Mouse (Mus musculus) forebrain, embryonic 11.5 days (tissue): Measurements from ENCODE around the gene Tctn1. TPM values are rescaled to one million over a fixed set of nuclear protein-coding genes. Genes with fewer than 3 reads are reported as not detected.

Experiments used
- ATAC-seq: fragments of 200-750 bp; cut with Nextera tagmentation; replicated peaks from 2 replicates; pipeline ENCODE4 v1.8.0; 2017; ENCODE audit warnings: moderate TSS enrichment; ENCODE audit not compliant: low FRiP score
- DNase-seq: peaks from one replicate; pipeline ENCODE4 v3.0.0-alpha.2; 2017; ENCODE audit warnings: low spot score
- H3K27ac ChIP-seq: fragments of 300-500 bp; sonication (generic); 2 replicates; pipeline ENCODE4 v1.5.1; 2014; ENCODE audit warnings: low read depth, low read length
- H3K27me3 ChIP-seq: fragments of 300-500 bp; sonication (generic); 2 replicates; pipeline ENCODE4 v1.6.1; 2014; ENCODE audit warnings: mild to moderate bottlenecking, low read length, mixed read lengths; ENCODE audit not compliant: control insufficient read depth, insufficient read depth
- H3K36me3 ChIP-seq: fragments of 300-500 bp; sonication (generic); 2 replicates; pipeline ENCODE4 v1.6.1; 2014; ENCODE audit warnings: mild to moderate bottlenecking, low read length, moderate library complexity, mixed read lengths; ENCODE audit not compliant: control insufficient read depth, insufficient read depth
- H3K4me1 ChIP-seq: fragments of 300-500 bp; sonication (generic); replicated peaks from 2 replicates; pipeline ENCODE4 v1.6.1; 2014; ENCODE audit warnings: low read length, mixed read lengths; ENCODE audit not compliant: control insufficient read depth, insufficient read depth
- H3K4me2 ChIP-seq: fragments of 300-500 bp; sonication (generic); 2 replicates; pipeline ENCODE4 v1.6.1; 2014; ENCODE audit warnings: low read depth, mild to moderate bottlenecking, low read length, moderate library complexity, mixed read lengths; ENCODE audit not compliant: severe bottlenecking
- H3K4me3 ChIP-seq: fragments of 300-500 bp; sonication (generic); 2 replicates; pipeline ENCODE4 v1.5.1; 2014; ENCODE audit warnings: low read depth, low read length
- H3K9ac ChIP-seq: fragments of 300-500 bp; sonication (generic); 2 replicates; pipeline ENCODE4 v1.6.1; 2014; ENCODE audit warnings: low read length
- H3K9me3 ChIP-seq: fragments of 300-500 bp; sonication (generic); 2 replicates; pipeline ENCODE4 v1.6.1; 2016; ENCODE audit warnings: low read length, mixed read lengths; ENCODE audit not compliant: control insufficient read depth
- WGBS: fragments of 180-500 bp; shearing (Covaris S2); extraction: QIAGEN DNeasy Blood & Tissue Kit; methylation state at CpG from one replicate; pipeline ENCODE4 v1.1.7; 2014; 5-methylcytosine and 5-hydroxymethylcytosine counted together
- polyA plus RNA-seq: library from polyadenylated mRNA; unstranded; fragments of >200 nt; fragmentation: Nextera tagmentation; extraction: Ambion mirVana; gene quantifications from 2 replicates; pipeline ENCODE4 v1.2.1, GENCODE M21; 2014

The Tctn1 gene
- polyA plus RNA-seq, 1 experiment from 2014 or later: 7.5 TPM

- no peak for DNase-seq
- Histone ChIP-seq H3K4me2 (no peak overlapping the region), H3K27me3 (no peaks in the 10 kb centered on the region), H3K36me3 (no peaks in the 10 kb centered on the region), H3K4me1 (0 out of 2 replicates have a peak, but pooled peaks cover 1% of the 10 kb centered on the region), H3K27ac (no peak overlapping the region), H3K4me3 (no peak overlapping the region), H3K9ac (no peak overlapping the region), H3K9me3 (no peaks in the 10 kb centered on the region)
- no peak for ATAC-seq
- WGBS: 82% methylated on average over 5 of the region's 5 CpGs
Measured at GRCm38 (mm10) chr5:122237200-122237599, 27.1 kb downstream of the Tctn1 start.

DNA sequence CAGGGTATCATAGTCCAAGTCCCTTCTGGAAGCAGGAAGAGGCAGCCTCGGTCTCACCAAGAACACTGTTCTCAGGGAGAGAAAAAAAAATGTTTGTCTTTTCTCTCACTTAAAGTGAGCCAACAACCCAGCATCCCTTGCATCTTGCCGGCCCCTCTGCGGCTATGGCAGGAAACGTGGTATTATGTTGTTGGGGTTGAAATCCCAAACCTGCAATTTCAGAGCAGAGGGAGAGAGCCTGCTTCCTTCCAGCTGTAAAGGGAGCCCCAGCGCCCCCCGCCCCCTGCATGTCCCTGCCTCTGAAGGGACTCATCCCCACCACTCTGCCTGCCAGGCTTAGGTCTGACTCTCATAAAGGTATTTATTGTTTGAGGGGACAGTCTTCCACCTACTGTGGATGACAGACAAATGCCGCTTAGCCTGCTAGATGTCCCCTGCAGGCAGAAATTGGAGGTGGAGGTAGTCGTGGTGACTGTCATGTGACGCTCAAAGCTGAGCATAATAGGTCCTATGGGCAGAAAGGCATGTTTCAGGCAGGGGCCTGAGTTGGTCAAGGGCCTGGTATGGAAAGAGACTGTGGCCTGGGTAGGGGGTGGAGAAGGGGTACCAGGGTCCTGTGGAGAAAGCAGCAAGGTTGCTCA, 28.9 kb downstream of the Tctn1 start:
- no peaks in the 10 kb centered on the region for H3K27me3 ChIP-seq
- H3K9me3 ChIP-seq: no peaks in the 10 kb centered on the region
- WGBS: 74% methylated on average over 9 of the region's 9 CpGs
- H3K27ac ChIP-seq: no peak overlapping the region
- H3K4me3 ChIP-seq: no peak overlapping the region
- no peak for ATAC-seq
- H3K4me2 ChIP-seq: no peak overlapping the region
- H3K4me1 ChIP-seq: 0 out of 2 replicates have a peak, but pooled peaks cover 1% of the 10 kb centered on the region
- H3K9ac ChIP-seq: no peak overlapping the region
- DNase-seq: no peak
- no peaks in the 10 kb centered on the region for H3K36me3 ChIP-seq

- Histone ChIP-seq H3K36me3 (no peaks in the 10 kb centered on the region), H3K27ac (no peak overlapping the region), H3K4me2 (no peak overlapping the region), H3K9me3 (no peaks in the 10 kb centered on the region), H3K4me1 (no peaks in the 10 kb centered on the region), H3K27me3 (no peaks in the 10 kb centered on the region), H3K9ac (no peak overlapping the region), H3K4me3 (no peak overlapping the region)
- WGBS: 90% methylated on average over 9 of the region's 9 CpGs
- ATAC-seq (no peak), DNase-seq (no peak)
Measured at GRCm38 (mm10) chr5:122234319-122235195, 29.7 kb downstream of the Tctn1 start.

DNA sequence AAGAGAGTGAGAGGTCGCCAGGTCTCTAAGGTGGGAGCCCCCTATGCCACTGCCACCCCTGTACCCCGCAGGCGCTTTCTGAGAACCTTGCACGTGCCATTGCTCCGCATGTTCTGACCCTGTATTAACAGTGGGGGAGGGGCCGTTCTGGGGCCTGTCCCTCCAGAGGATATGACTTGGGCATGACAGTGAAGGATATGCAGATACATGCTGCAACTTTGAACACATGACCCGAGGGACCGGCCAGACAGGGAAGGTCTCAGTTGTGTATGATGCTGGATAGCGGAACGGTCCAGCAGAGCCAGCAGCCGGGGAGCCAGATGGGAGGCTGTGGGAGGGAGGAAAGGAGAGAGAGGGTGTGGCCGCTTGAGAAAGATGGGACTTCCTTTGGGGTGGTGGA, 30.6 kb downstream of the Tctn1 start:
- 95% methylated on average over 12 of the region's 12 CpGs for WGBS
- DNase-seq (no peak), ATAC-seq (no peak)

DNA sequence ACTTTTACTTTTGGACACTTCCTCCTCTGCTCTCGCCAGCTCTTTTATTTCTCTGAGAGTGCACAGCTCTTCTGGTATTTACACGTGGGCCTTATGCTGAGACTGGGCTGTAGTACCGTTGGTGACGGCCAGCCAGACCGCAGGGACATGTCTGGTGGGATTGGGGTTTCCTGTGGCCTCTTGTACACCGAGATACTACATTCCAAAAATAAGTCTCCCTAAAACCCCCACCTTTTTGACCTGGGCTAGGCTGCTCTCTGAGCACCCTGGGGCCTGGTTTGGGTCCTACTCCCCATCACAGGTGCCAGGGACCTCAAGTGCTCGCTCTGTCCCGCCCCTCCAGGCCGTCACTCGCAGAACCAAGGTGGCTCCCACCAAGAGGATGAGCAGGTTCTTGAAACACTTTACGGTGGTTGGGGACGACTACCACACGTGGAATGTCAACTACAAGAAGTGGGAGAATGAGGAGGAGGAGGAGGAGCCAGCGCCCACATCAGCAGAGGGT, 31.1 kb downstream of the Tctn1 start:
- ATAC-seq (no peak), DNase-seq (no peak)
- Histone ChIP-seq H3K36me3 (no peaks in the 10 kb centered on the region), H3K4me2 (no peak overlapping the region), H3K4me1 (no peaks in the 10 kb centered on the region), H3K27ac (no peak overlapping the region), H3K9ac (no peak overlapping the region), H3K4me3 (no peak overlapping the region), H3K27me3 (no peaks in the 10 kb centered on the region), H3K9me3 (no peaks in the 10 kb centered on the region)
- 92% methylated on average over 14 of the region's 14 CpGs for WGBS

More for the DNA sequence above, 30.6 kb downstream of the Tctn1 start:
- no peaks in the 10 kb centered on the region for H3K36me3 ChIP-seq
- no peaks in the 10 kb centered on the region for H3K27me3 ChIP-seq
- no peak overlapping the region for H3K27ac ChIP-seq
- no peak overlapping the region for H3K4me2 ChIP-seq
- no peaks in the 10 kb centered on the region for H3K4me1 ChIP-seq
- no peak overlapping the region for H3K4me3 ChIP-seq
- H3K9me3 ChIP-seq: no peaks in the 10 kb centered on the region
- no peak overlapping the region for H3K9ac ChIP-seq

DNA sequence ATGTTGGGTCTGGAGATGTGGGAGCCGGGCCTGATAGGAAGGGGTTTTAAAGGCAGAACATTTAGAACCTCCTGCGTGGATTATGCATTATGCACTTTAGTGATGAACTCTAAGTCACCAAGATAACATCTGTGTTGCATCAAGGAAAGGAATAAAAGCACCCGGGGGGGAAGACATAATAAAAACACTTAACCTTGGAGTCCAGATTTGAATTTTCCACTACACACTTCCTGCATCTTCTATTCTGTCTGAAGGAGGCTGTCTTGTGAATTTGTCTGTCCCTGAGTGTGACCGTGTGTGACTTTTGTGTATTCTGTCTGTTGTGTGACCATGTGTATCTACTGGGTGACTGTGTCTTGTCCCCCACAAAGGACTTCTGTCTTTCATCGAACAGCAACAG, 32.3 kb downstream of the Tctn1 start:
- Histone ChIP-seq H3K36me3 (no peaks in the 10 kb centered on the region), H3K27me3 (no peaks in the 10 kb centered on the region), H3K9ac (no peak overlapping the region), H3K4me2 (no peak overlapping the region), H3K4me3 (no peak overlapping the region), H3K27ac (no peak overlapping the region), H3K9me3 (0 out of 2 replicates have a peak, but pooled peaks cover 3% of the 10 kb centered on the region), H3K4me1 (no peaks in the 10 kb centered on the region)
- DNase-seq (no peak), ATAC-seq (no peak)
- 88% methylated on average over 5 of the region's 5 CpGs for WGBS

GRCm38 (mm10) chr5:122231431-122231830, 32.8 kb downstream of the Tctn1 start:
- no peak overlapping the region for H3K4me3 ChIP-seq
- no peak overlapping the region for H3K27ac ChIP-seq
- H3K4me2 ChIP-seq: no peak overlapping the region
- H3K4me1 ChIP-seq: no peaks in the 10 kb centered on the region
- DNase-seq (no peak), ATAC-seq (no peak)
- H3K9me3 ChIP-seq: 0 out of 2 replicates have a peak, but pooled peaks cover 3% of the 10 kb centered on the region
- no peaks in the 10 kb centered on the region for H3K27me3 ChIP-seq
- no peak overlapping the region for H3K9ac ChIP-seq
- 75% methylated on average over 6 of the region's 6 CpGs for WGBS
- H3K36me3 ChIP-seq: no peaks in the 10 kb centered on the region

- no peak overlapping the region for H3K4me3 ChIP-seq
- 96% methylated on average over 4 of the region's 4 CpGs for WGBS
- H3K4me1 ChIP-seq: no peaks in the 10 kb centered on the region
- H3K4me2 ChIP-seq: no peak overlapping the region
- no peak for DNase-seq
- ATAC-seq: no peak
- no peak overlapping the region for H3K9ac ChIP-seq
- no peaks in the 10 kb centered on the region for H3K27me3 ChIP-seq
- H3K9me3 ChIP-seq: 0 out of 2 replicates have a peak, but pooled peaks cover 3% of the 10 kb centered on the region
- no peak overlapping the region for H3K27ac ChIP-seq
- H3K36me3 ChIP-seq: no peaks in the 10 kb centered on the region
Measured at GRCm38 (mm10) chr5:122230816-122231215, 33.4 kb downstream of the Tctn1 start.
